Mouse (Mus musculus) thymus, adult 2 months (tissue): ENCODE results near the gene Aldh1l1. TPM values are rescaled to one million over a fixed set of nuclear protein-coding genes. Genes with fewer than 3 reads are reported as not detected.

Experiments used
- DNase-seq: peaks from one replicate; pipeline ENCODE4 v3.0.0; 2021
- H3K27ac ChIP-seq: fragments of 200-500 bp; 2 replicates; pipeline ENCODE4 v1.5.1; 2012; ENCODE audit warnings: low read length, control low read depth; ENCODE audit not compliant: control insufficient read depth, insufficient read depth
- H3K27me3 ChIP-seq: fragments of 200-500 bp; 2 replicates; pipeline ENCODE4 v1.6.1; 2012; ENCODE audit warnings: mild to moderate bottlenecking, low read length, moderate library complexity, mixed read lengths; ENCODE audit not compliant: control insufficient read depth, insufficient read depth
- H3K36me3 ChIP-seq: fragments of 200-500 bp; 2 replicates; pipeline ENCODE4 v1.6.1; 2012; ENCODE audit warnings: mild to moderate bottlenecking, low read length, moderate library complexity; ENCODE audit not compliant: control insufficient read depth, insufficient read depth
- H3K4me1 ChIP-seq: fragments of 200-500 bp; replicated peaks from 2 replicates; pipeline ENCODE4 v1.6.1; 2012; ENCODE audit warnings: low read length; ENCODE audit not compliant: control insufficient read depth, insufficient read depth
- H3K4me3 ChIP-seq: fragments of 200-500 bp; 2 replicates; pipeline ENCODE4 v1.5.1; 2012; ENCODE audit warnings: mild to moderate bottlenecking, low read length, control low read depth, moderate library complexity; ENCODE audit not compliant: control insufficient read depth, insufficient read depth
- CTCF ChIP-seq: fragments of 200-500 bp; IDR thresholded peaks from 2 replicates; pipeline ENCODE4 v1.5.1; 2012; ENCODE audit warnings: mild to moderate bottlenecking, control low read depth, low read length, moderate library complexity, borderline replicate concordance; ENCODE audit not compliant: control insufficient read depth, poor library complexity, insufficient read depth; ENCODE audit errors: extremely low read depth
- POLR2A ChIP-seq: fragments of 200-500 bp; IDR thresholded peaks from 2 replicates; pipeline ENCODE4 v1.6.1; 2012; ENCODE audit warnings: mild to moderate bottlenecking, low read length, control low read depth, moderate library complexity; ENCODE audit not compliant: control insufficient read depth, poor library complexity, insufficient read depth; ENCODE audit errors: extremely low read depth
- WGBS: fragments of 180-500 bp; shearing (Covaris S2); methylation state at CpG from one replicate; pipeline ENCODE4 v1.1.7; 2018; 5-methylcytosine and 5-hydroxymethylcytosine counted together
- polyA plus RNA-seq: library from polyadenylated mRNA; depleted of rRNA; stranded (reverse); fragments of >200 nt; gene quantifications from 2 replicates; pipeline ENCODE4 v1.2.3, GENCODE M21; 2012

The Aldh1l1 gene
- polyA plus RNA-seq, 1 experiment, result 14.8 TPM

DNA sequence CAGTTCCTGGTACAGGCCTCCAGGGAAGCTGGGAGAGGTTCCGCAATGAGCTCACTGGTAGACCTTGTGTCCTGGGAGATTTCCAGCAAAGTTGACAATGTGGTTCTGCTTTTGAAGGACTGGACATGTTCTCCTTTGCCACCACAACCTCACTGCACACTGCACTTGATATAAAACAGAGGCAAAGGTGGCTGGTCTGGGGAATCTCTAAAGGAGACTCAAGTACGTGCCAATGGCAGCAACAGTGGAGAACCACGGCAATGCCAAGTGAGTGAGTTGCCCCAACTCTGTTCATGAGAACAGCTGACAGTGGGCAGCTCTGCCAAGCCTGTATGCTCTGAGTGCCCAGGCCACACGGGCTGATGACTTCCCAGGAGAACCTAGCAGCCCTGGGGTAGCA lies 53.0 kb downstream of the Aldh1l1 start:
- DNase-seq, result no peak
- no peak for TF ChIP-seq CTCF
- no peak for TF ChIP-seq POLR2A
- no peak overlapping the region for H3K4me3 ChIP-seq
- no peaks in the 10 kb centered on the region for H3K36me3 ChIP-seq
- no peaks in the 10 kb centered on the region for H3K4me1 ChIP-seq
- no peaks in the 10 kb centered on the region for H3K27me3 ChIP-seq
- no peak overlapping the region for H3K27ac ChIP-seq
- WGBS, result 96% methylated on average over 4 of the region's 4 CpGs

DNA sequence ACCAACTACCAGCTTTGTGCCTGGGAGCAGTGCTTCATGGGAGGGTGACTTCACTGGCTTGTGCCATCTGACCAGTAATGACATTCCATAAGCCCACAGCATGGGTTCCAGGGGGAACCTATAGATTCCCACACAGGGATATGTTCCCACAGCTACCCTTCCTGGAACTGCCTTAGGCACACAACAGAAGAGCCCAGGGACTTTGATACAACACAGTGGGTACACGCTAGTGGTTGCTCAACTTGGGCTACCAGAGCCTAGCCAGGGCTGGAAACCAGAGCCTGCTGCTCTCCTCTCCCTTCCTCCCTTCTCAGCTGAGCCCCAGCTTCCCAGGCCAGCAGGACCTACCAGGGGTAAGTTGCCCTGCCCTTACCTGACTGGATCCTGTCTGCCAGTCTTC lies 54.3 kb downstream of the Aldh1l1 start:
- H3K27ac ChIP-seq, result no peak overlapping the region
- WGBS, result 100% methylated on average over 1 of the region's 1 CpGs

DNA sequence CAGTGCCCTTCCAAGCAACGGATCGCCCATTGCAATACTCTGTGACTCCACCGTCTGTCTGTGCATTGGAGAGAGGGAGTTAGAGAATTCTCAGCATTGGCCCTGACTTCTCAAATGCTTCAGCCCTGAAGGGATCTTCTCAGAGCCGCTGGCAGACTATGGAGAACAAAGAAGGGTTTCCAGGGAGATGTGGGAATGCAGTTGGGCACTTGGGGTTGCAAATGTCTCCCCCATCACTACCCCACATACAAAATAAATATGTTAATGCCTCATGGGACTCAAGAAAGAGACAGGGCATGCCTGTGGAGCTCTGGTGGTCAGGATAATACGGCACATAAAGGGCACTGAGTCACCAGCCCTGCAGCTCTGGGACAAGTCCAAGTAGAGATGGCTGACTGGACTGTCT lies 55.1 kb downstream of the Aldh1l1 start:
- no peaks in the 10 kb centered on the region for H3K27me3 ChIP-seq
- H3K27ac ChIP-seq, result no peak overlapping the region
- 84% methylated on average over 5 of the region's 5 CpGs for WGBS
- no peak overlapping the region for H3K4me3 ChIP-seq
- H3K36me3 ChIP-seq, result no peaks in the 10 kb centered on the region
- H3K4me1 ChIP-seq, result no peaks in the 10 kb centered on the region
- TF ChIP-seq POLR2A, result no peak
- DNase-seq, result no peak

More for the DNA sequence above, 54.3 kb downstream of the Aldh1l1 start:
- DNase-seq, result no peak
- H3K4me3 ChIP-seq, result no peak overlapping the region
- H3K36me3 ChIP-seq, result no peaks in the 10 kb centered on the region
- no peaks in the 10 kb centered on the region for H3K27me3 ChIP-seq
- TF ChIP-seq POLR2A (no peak), CTCF (no peak)
- H3K4me1 ChIP-seq, result no peaks in the 10 kb centered on the region

DNA sequence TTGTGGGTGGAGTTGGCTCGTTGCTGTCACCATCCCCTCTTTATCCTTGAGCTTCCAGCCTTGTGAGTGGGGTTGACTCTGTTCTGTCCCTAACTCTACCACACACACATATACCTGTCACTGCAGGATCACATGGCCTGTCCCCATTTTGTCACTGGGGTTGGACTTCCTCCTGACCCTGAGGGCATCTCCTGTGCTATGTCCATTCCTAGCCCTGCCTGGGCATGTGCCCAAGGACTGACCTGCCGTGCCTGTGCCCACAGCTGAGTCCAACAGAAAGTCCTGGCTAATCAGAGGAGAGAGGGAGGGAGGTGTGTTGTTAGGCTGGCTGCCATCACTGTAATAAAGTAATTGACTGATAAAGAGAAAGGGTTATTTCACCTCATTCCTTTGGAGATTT lies 58.2 kb downstream of the Aldh1l1 start:
- no peaks in the 10 kb centered on the region for H3K36me3 ChIP-seq
- H3K4me1 ChIP-seq, result peaks cover 17% of the 10 kb centered on the region
- 61% methylated on average over 2 of the region's 2 CpGs for WGBS
- no peaks in the 10 kb centered on the region for H3K27me3 ChIP-seq
- H3K4me3 ChIP-seq, result no peak overlapping the region
- no peak for DNase-seq
- no peak overlapping the region for H3K27ac ChIP-seq
- no peak for TF ChIP-seq POLR2A
- TF ChIP-seq CTCF, result no peak

DNA sequence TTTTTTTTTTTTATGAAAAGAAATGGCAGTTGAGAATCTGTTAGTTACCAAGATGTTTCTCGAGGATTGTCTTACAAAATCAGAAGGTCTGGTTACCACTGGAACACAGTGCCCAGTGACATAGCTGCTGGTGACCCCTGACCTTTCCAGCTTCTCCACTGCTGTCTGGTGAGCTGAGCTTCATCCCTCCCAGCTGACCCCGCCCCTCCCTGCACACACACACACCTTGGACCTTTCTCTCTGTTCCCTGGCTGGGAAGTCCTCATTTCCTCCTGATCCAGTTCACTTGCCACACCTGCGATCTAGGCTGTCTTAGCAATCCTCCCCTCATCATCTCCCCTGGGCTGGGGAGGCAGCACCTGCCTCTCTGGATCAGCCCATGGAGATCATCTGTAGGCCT lies 60.0 kb downstream of the Aldh1l1 start:
- Histone ChIP-seq H3K27me3 (no peaks in the 10 kb centered on the region), H3K4me1 (peaks cover 26% of the 10 kb centered on the region), H3K4me3 (no peak overlapping the region), H3K36me3 (no peaks in the 10 kb centered on the region), H3K27ac (no peak overlapping the region)
- WGBS, result 83% methylated on average over 3 of the region's 3 CpGs
- no peak for DNase-seq
- TF ChIP-seq CTCF (no peak), POLR2A (no peak)

DNA sequence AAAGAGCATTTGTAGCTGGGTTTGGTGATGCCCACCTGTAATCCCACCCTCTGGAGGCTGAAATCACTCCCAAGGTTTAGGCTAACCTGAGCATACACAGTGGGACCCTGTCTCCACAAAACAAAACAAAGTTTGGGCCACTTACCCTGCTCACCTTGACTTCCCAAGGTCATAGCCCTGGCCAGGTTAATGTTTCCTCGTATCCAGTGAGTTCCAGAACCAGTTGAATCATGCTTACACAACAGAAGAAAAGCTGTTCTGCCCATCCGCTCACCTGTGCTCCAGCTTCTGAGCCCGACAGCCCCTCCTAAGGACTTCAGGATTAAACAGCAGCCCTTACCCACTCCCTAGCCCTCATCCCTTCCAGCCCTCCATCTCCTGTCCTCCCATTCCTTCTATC lies 60.8 kb downstream of the Aldh1l1 start:
- H3K27ac ChIP-seq, result no peak overlapping the region
- H3K27me3 ChIP-seq, result no peaks in the 10 kb centered on the region
- WGBS, result 92% methylated on average over 3 of the region's 3 CpGs
- H3K36me3 ChIP-seq, result no peaks in the 10 kb centered on the region
- peaks cover 26% of the 10 kb centered on the region for H3K4me1 ChIP-seq
- no peak overlapping the region for H3K4me3 ChIP-seq
- TF ChIP-seq POLR2A (no peak), CTCF (no peak)
- no peak for DNase-seq

DNA sequence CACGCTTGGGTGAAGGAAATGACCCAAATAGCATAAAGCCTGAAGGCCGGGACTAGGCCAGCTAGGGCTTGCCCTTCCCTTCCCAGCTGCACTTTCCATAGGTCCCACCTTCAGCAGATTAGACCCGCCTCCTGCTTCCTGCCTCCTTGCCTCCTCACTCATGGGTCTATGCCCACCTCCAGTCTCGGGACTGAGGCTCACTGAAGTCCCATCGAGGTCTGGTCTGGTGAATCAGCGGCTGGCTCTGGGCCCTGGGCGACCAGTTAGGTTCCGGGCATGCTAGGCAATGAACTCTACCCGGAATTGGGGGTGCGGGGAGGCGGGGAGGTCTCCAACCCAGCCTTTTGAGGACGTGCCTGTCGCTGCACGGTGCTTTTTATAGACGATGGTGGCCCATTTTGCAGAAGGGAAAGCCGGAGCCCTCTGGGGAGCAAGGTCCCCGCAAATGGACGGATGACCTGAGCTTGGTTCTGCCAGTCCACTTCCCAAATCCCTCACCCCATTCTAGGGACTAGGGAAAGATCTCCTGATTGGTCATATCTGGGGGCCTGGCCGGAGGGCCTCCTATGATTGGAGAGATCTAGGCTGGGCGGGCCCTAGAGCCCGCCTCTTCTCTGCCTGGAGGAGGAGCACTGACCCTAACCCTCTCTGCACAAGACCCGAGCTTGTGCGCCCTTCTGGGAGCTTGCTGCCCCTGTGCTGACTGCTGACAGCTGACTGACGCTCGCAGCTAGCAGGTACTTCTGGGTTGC lies 64.1 kb downstream of the Aldh1l1 start:
- no peak for DNase-seq
- Histone ChIP-seq H3K27me3 (no peaks in the 10 kb centered on the region), H3K4me3 (peak overlapping the region; percentile 47), H3K4me1 (peaks cover 26% of the 10 kb centered on the region), H3K27ac (no peak overlapping the region), H3K36me3 (no peaks in the 10 kb centered on the region)
- TF ChIP-seq POLR2A (no peak), CTCF (no peak)
- 26% methylated on average over 25 of the region's 25 CpGs for WGBS
